ENCODE assay signal across 8 mouse cellular contexts in genomic region chr17:56715914-56716654, GRCm38 (mm10). TPM values are rescaled to one million over a fixed set of nuclear protein-coding genes. Genes with fewer than 3 reads are reported as not detected.
DNase-seq lines count a peak whose midpoint lies in the region; ATAC-seq and TF ChIP-seq lines count a peak whose summit lies in the region.

No protein-coding gene starts in this region.

- intact Hi-C loops in left cerebral cortex, adult 2 months (cut with DNase I), result loop anchor here (2.0 to 5.0 kb wide), 2 partner anchors 44 to 47 kb away; partner anchors contain the start of gene Ranbp3
- intact Hi-C loops in left cerebral cortex, postnatal 25 days (cut with DNase I), result loop anchor here (5.0 kb wide), 1 partner anchor 46 kb away; the partner anchor contains the start of gene Dus3l

- H3K9ac ChIP-seq in hindbrain, embryonic 15.5 days, result peak overlapping the region; percentile 80
- H3K9ac ChIP-seq in midbrain, embryonic 16.5 days (ENCODE audit: low read depth, low read length), result peak overlapping the region; percentile 82

- H3K4me1 ChIP-seq in embryonic facial prominence, embryonic 10.5 days, result peaks cover 31% of the 10 kb centered on the region
- peaks cover 36% of the 10 kb centered on the region for H3K4me1 ChIP-seq in hindbrain, embryonic 15.5 days (replicated peaks)
- H3K4me1 ChIP-seq in midbrain, embryonic 16.5 days (ENCODE audit: control insufficient read depth, insufficient read depth, low read length), result peaks cover 23% of the 10 kb centered on the region

- no peak for DNase-seq in left cerebral cortex, adult 2 months (ENCODE audit: extremely low spot score in 1 of 2, low spot score in 2 of 2)
- no peak for DNase-seq in left cerebral cortex, postnatal 25 days (ENCODE audit: low spot score in 2 of 2)
- DNase-seq in embryonic facial prominence, embryonic 10.5 days (ENCODE audit: low spot score), result no peak
- no peak for DNase-seq in frontal cortex, adult 2 months (ENCODE audit: extremely low spot score in 1 of 2, low spot score in 1 of 2)
- DNase-seq in right cerebral cortex, postnatal 10 days (ENCODE audit: low spot score in 2 of 2), result no peak
- DNase-seq in thymus, postnatal 10 days (ENCODE audit: low spot score in 2 of 2), result no peak

- 0 out of 2 replicates have a peak, but pooled peaks have one; percentile 0 for ATAC-seq in hindbrain, embryonic 15.5 days (ENCODE audit: low FRiP score, low read depth)
- peak; percentile 2 for ATAC-seq in midbrain, embryonic 16.5 days

- peaks cover 33% of the 10 kb centered on the region for H3K36me3 ChIP-seq in embryonic facial prominence, embryonic 10.5 days (replicated peaks)
- H3K36me3 ChIP-seq in hindbrain, embryonic 15.5 days, result peaks cover 11% of the 10 kb centered on the region
- peaks cover 12% of the 10 kb centered on the region for H3K36me3 ChIP-seq in midbrain, embryonic 16.5 days (ENCODE audit: control insufficient read depth, insufficient read depth, low read length)

- peak overlapping the region; percentile 63 for H3K4me2 ChIP-seq in hindbrain, embryonic 15.5 days
- H3K4me2 ChIP-seq in midbrain, embryonic 16.5 days (ENCODE audit: low read length), result peak overlapping the region; percentile 70

- no peaks in the 10 kb centered on the region for H3K9me3 ChIP-seq in embryonic facial prominence, embryonic 10.5 days
- no peaks in the 10 kb centered on the region for H3K9me3 ChIP-seq in hindbrain, embryonic 15.5 days
- no peaks in the 10 kb centered on the region for H3K9me3 ChIP-seq in midbrain, embryonic 16.5 days (replicated peaks; ENCODE audit: control insufficient read depth, low read length, poor library complexity, severe bottlenecking)

- H3K27ac ChIP-seq in left cerebral cortex, adult 2 months, result peak overlapping the region; percentile 90
- H3K27ac ChIP-seq in embryonic facial prominence, embryonic 10.5 days (replicated peaks), result peak overlapping the region; percentile 85
- peak overlapping the region; percentile 90 for H3K27ac ChIP-seq in hindbrain, embryonic 15.5 days (replicated peaks)
- peak overlapping the region; percentile 85 for H3K27ac ChIP-seq in midbrain, embryonic 16.5 days (ENCODE audit: low read length)

- no peak for TF ChIP-seq CTCF in left cerebral cortex, adult 2 months (IDR thresholded peaks at IDR 0.05)

- peak overlapping the region; percentile 93 for H3K4me3 ChIP-seq in left cerebral cortex, adult 2 months
- peak overlapping the region; percentile 68 for H3K4me3 ChIP-seq in embryonic facial prominence, embryonic 10.5 days
- H3K4me3 ChIP-seq in hindbrain, embryonic 15.5 days, result peak overlapping the region; percentile 63
- peak overlapping the region; percentile 76 for H3K4me3 ChIP-seq in midbrain, embryonic 16.5 days (ENCODE audit: low read depth, low read length)

- no peaks in the 10 kb centered on the region for H3K27me3 ChIP-seq in embryonic facial prominence, embryonic 10.5 days (replicated peaks; ENCODE audit: low read depth, poor library complexity, severe bottlenecking)
- no peaks in the 10 kb centered on the region for H3K27me3 ChIP-seq in hindbrain, embryonic 15.5 days
- H3K27me3 ChIP-seq in midbrain, embryonic 16.5 days (ENCODE audit: control insufficient read depth, insufficient read depth, low read depth, low read length), result no peaks in the 10 kb centered on the region

- WGBS in embryonic facial prominence, embryonic 10.5 days, result 29% methylated on average over 22 of the region's 22 CpGs
- 26% methylated on average over 22 of the region's 22 CpGs for WGBS in hindbrain, embryonic 15.5 days
- 22% methylated on average over 22 of the region's 22 CpGs for WGBS in midbrain, embryonic 16.5 days

RNA-seq across cellular contexts. Expression of gene Ndufa11, which starts 1.5 kb away (rescaled TPM):
- 100 to 1,000 TPM; 202 to 208 TPM for total RNA-seq in left cerebral cortex, adult 2 months (2021)
- total RNA-seq in left cerebral cortex, postnatal 25 days (2021), result 100 to 1,000 TPM; 227 to 237 TPM
- polyA plus RNA-seq in embryonic facial prominence, embryonic 10.5 days (2016; fragmentation: Nextera tagmentation; extraction: Ambion mirVana), result 388 and 402 TPM in 2 replicates
- polyA plus RNA-seq in hindbrain, embryonic 15.5 days (2015; fragmentation: Nextera tagmentation; extraction: Ambion mirVana), result 579 and 588 TPM in 2 replicates
- polyA plus RNA-seq in midbrain, embryonic 16.5 days (2015; fragmentation: Nextera tagmentation; extraction: Ambion mirVana), result 492 and 497 TPM in 2 replicates
- 336 and 372 TPM in 2 replicates for polyA plus RNA-seq in frontal cortex, adult 2 months (2012; rRNA removed)

RNA-seq across cellular contexts. Expression of gene Vmac, which starts 1.7 kb away (rescaled TPM):
- total RNA-seq in left cerebral cortex, adult 2 months (2021), result 10 to 100 TPM in 1 of 2 experiments, 1 to 10 TPM in 1; 8.8 to 12.7 TPM
- 10 to 100 TPM; 11.0 to 12.3 TPM for total RNA-seq in left cerebral cortex, postnatal 25 days (2021)
- polyA plus RNA-seq in embryonic facial prominence, embryonic 10.5 days (2016; fragmentation: Nextera tagmentation; extraction: Ambion mirVana), result 14.1 and 14.5 TPM in 2 replicates
- 15.2 and 16.7 TPM in 2 replicates for polyA plus RNA-seq in hindbrain, embryonic 15.5 days (2015; fragmentation: Nextera tagmentation; extraction: Ambion mirVana)
- polyA plus RNA-seq in midbrain, embryonic 16.5 days (2015; fragmentation: Nextera tagmentation; extraction: Ambion mirVana), result 15.6 and 16.1 TPM in 2 replicates
- polyA plus RNA-seq in frontal cortex, adult 2 months (2012; rRNA removed), result 18.7 and 22.4 TPM in 2 replicates

RNA-seq across cellular contexts. Expression of gene Nrtn, which starts 41.2 kb away (rescaled TPM):
- 1 to 10 TPM; 4.1 to 4.5 TPM for total RNA-seq in left cerebral cortex, adult 2 months (2021)
- 1 to 10 TPM; 3.8 to 4.1 TPM for total RNA-seq in left cerebral cortex, postnatal 25 days (2021)
- 4.5 and 4.7 TPM in 2 replicates for polyA plus RNA-seq in embryonic facial prominence, embryonic 10.5 days (2016; fragmentation: Nextera tagmentation; extraction: Ambion mirVana)
- 2.5 and 2.6 TPM in 2 replicates for polyA plus RNA-seq in hindbrain, embryonic 15.5 days (2015; fragmentation: Nextera tagmentation; extraction: Ambion mirVana)
- polyA plus RNA-seq in midbrain, embryonic 16.5 days (2015; fragmentation: Nextera tagmentation; extraction: Ambion mirVana), result 2.5 and 4.0 TPM in 2 replicates
- 5.9 and 7.4 TPM in 2 replicates for polyA plus RNA-seq in frontal cortex, adult 2 months (2012; rRNA removed)

RNA-seq across cellular contexts. Expression of gene Ranbp3, which starts 43.0 kb away (rescaled TPM):
- total RNA-seq in left cerebral cortex, adult 2 months (2021), result 100 to 1,000 TPM in 1 of 2 experiments, 10 to 100 TPM in 1; 92.7 to 101 TPM
- 10 to 100 TPM; 88.4 to 91.3 TPM for total RNA-seq in left cerebral cortex, postnatal 25 days (2021)
- 132 and 138 TPM in 2 replicates for polyA plus RNA-seq in embryonic facial prominence, embryonic 10.5 days (2016; fragmentation: Nextera tagmentation; extraction: Ambion mirVana)
- 103 and 107 TPM in 2 replicates for polyA plus RNA-seq in hindbrain, embryonic 15.5 days (2015; fragmentation: Nextera tagmentation; extraction: Ambion mirVana)
- polyA plus RNA-seq in midbrain, embryonic 16.5 days (2015; fragmentation: Nextera tagmentation; extraction: Ambion mirVana), result 107 and 112 TPM in 2 replicates
- polyA plus RNA-seq in frontal cortex, adult 2 months (2012; rRNA removed), result 103 and 110 TPM in 2 replicates

RNA-seq across cellular contexts. Expression of gene Dus3l, which starts 48.5 kb away (rescaled TPM):
- total RNA-seq in left cerebral cortex, adult 2 months (2021), result 10 to 100 TPM; 69.0 to 73.5 TPM
- total RNA-seq in left cerebral cortex, postnatal 25 days (2021), result 10 to 100 TPM; 64.1 to 64.6 TPM
- 45.0 and 45.6 TPM in 2 replicates for polyA plus RNA-seq in embryonic facial prominence, embryonic 10.5 days (2016; fragmentation: Nextera tagmentation; extraction: Ambion mirVana)
- 89.7 and 96.9 TPM in 2 replicates for polyA plus RNA-seq in hindbrain, embryonic 15.5 days (2015; fragmentation: Nextera tagmentation; extraction: Ambion mirVana)
- polyA plus RNA-seq in midbrain, embryonic 16.5 days (2015; fragmentation: Nextera tagmentation; extraction: Ambion mirVana), result 96.8 and 106 TPM in 2 replicates
- 145 and 149 TPM in 2 replicates for polyA plus RNA-seq in frontal cortex, adult 2 months (2012; rRNA removed)
